Mouse (Mus musculus) CD4-positive naive resting alpha-beta T cell, adult 76 days (primary cell): ENCODE measurements around the gene Gm3696. TPM values are rescaled to one million over a fixed set of nuclear protein-coding genes. Genes with fewer than 3 reads are reported as not detected.

Experiments used
- total RNA-seq: library from RNA; stranded (reverse); gene quantifications from one replicate; pipeline ENCODE4 v1.2.4, GENCODE M21; 2023

The Gm3696 gene
- total RNA-seq: not detected

GRCm38 (mm10) chr14:7100521-7100920 lies at the start of gene Gm3696:
TSS of gene Gm3696 (minus strand) at chr14:7100621.

DNA sequence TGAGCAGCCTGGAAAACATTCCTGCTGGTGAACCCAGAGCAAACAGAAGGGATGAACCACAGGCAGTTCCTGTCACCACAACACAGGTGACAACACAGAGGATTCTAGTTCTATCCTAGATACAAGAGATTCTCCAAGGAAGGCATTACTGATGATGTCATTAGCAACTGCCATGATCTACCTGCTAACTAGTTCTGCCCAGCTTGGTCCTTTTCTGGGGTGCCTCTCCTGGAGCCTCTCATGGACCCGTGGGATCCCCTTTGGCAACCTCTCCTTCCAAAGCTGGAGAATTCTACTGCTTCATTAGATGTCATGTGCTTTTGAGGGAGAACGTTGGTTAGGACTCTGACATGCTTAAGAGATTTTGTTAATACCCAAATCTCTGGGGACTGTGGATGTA lies 24.9 kb upstream of the Gm3696 start, which contains the start of gene Gm6676:
Gm6676 (minus strand) TSS at position 101 of the 400 bp plus-strand sequence.

GRCm38 (mm10) chr14:7044870-7045269 lies 55.6 kb downstream of the Gm3696 start, which contains the start of gene Gm3685:
TSS of gene Gm3685 (minus strand) at chr14:7044970.

Other genes starting within 250 kb of the Gm3696 start
- not detected for gene Gm3667, start 210.7 kb downstream of the Gm3696 start, total RNA-seq
- not detected for gene Gm6356, start 126.8 kb downstream of the Gm3696 start, total RNA-seq
- not detected for gene Gm10406, start 73.2 kb downstream of the Gm3696 start, total RNA-seq
- gene Gm3685, start 55.7 kb downstream of the Gm3696 start, total RNA-seq: not detected
- not detected for gene Gm6676, start 24.8 kb upstream of the Gm3696 start, total RNA-seq
- not detected for gene Gm3512, start 73.9 kb upstream of the Gm3696 start, total RNA-seq
- gene Gm16434, start 93.9 kb upstream of the Gm3696 start, total RNA-seq: not detected
- not detected for gene Gm3727, start 164.1 kb upstream of the Gm3696 start, total RNA-seq
- 1.2 TPM for gene Gm3739, start 214.4 kb upstream of the Gm3696 start, total RNA-seq
- not detected for gene Gm5797, start 231.8 kb upstream of the Gm3696 start, total RNA-seq